Mouse (Mus musculus) limb, embryonic 14.5 days (tissue): ENCODE measurements around the gene Myd88. TPM values are rescaled to one million over a fixed set of nuclear protein-coding genes. Genes with fewer than 3 reads are reported as not detected.

Source experiments
- ATAC-seq: fragments of 200-750 bp; cut with Nextera tagmentation; 2 replicates; pipeline ENCODE4 v1.8.0; 2017; ENCODE audit warnings: low read depth, moderate number of reproducible peaks, moderate TSS enrichment; ENCODE audit not compliant: low FRiP score
- DNase-seq: peaks from one replicate; pipeline ENCODE4 v3.0.0-alpha.2; 2015; ENCODE audit warnings: low spot score
- H3K27ac ChIP-seq: fragments of 300-500 bp; sonication (generic); replicated peaks from 2 replicates; pipeline ENCODE4 v1.5.1; 2014; ENCODE audit warnings: low read depth, mild to moderate bottlenecking, low read length, moderate library complexity, mixed read lengths
- H3K27me3 ChIP-seq: fragments of 300-500 bp; sonication (generic); 2 replicates; pipeline ENCODE4 v1.6.1; 2014; ENCODE audit warnings: low read length, mixed read lengths; ENCODE audit not compliant: control insufficient read depth, insufficient read depth
- H3K36me3 ChIP-seq: fragments of 300-500 bp; sonication (generic); 2 replicates; pipeline ENCODE4 v1.6.1; 2014; ENCODE audit warnings: mild to moderate bottlenecking, low read length, moderate library complexity, mixed read lengths; ENCODE audit not compliant: control insufficient read depth, insufficient read depth
- H3K4me1 ChIP-seq: fragments of 300-500 bp; sonication (generic); 2 replicates; pipeline ENCODE4 v1.6.1; 2014; ENCODE audit warnings: antibody characterized with exemption, low read length, mixed read lengths; ENCODE audit not compliant: control insufficient read depth, insufficient read depth
- H3K4me2 ChIP-seq: fragments of 300-500 bp; sonication (generic); replicated peaks from 2 replicates; pipeline ENCODE4 v1.6.1; 2014; ENCODE audit warnings: low read depth, mild to moderate bottlenecking, low read length, moderate library complexity; ENCODE audit not compliant: severe bottlenecking
- H3K4me3 ChIP-seq: fragments of 300-500 bp; sonication (generic); replicated peaks from 2 replicates; pipeline ENCODE4 v1.5.1; 2014; ENCODE audit warnings: low read length
- H3K9ac ChIP-seq: fragments of 300-500 bp; sonication (generic); 2 replicates; pipeline ENCODE4 v1.6.1; 2014; ENCODE audit warnings: mild to moderate bottlenecking, low read depth, low read length, moderate library complexity; ENCODE audit not compliant: severe bottlenecking
- H3K9me3 ChIP-seq: fragments of 300-500 bp; sonication (generic); 2 replicates; pipeline ENCODE4 v1.6.1; 2016; ENCODE audit warnings: low read length; ENCODE audit not compliant: control insufficient read depth
- POLR2A ChIP-seq: fragments of 200-500 bp; IDR thresholded peaks from 2 replicates; pipeline ENCODE4 v1.8.0; 2012; ENCODE audit warnings: inconsistent platforms, mild to moderate bottlenecking, moderate library complexity, borderline replicate concordance; ENCODE audit not compliant: insufficient read depth, insufficient read length; ENCODE audit errors: extremely low read depth
- WGBS: fragments of 180-500 bp; shearing (Covaris S2); extraction: QIAGEN DNeasy Blood & Tissue Kit; methylation state at CpG from one replicate; pipeline ENCODE4 v1.1.7; 2014; 5-methylcytosine and 5-hydroxymethylcytosine counted together
- polyA plus RNA-seq, 2 experiments: library from polyadenylated mRNA; depleted of rRNA in 1 of 2; stranded (reverse) in 1 of 2; unstranded in 1 of 2; fragments of >200 nt; fragmentation: Nextera tagmentation in 1 of 2; extraction: Ambion mirVana in 1 of 2; gene quantifications; 2 replicates each; pipeline versions ENCODE4 v1.2.1 to v1.2.3; 2012 to 2014

Gene Myd88
- polyA plus RNA-seq, 2 experiments, result 11.5 to 23.3 TPM

- Histone ChIP-seq H3K4me2 (no peak overlapping the region), H3K36me3 (no peaks in the 10 kb centered on the region), H3K27me3 (no peaks in the 10 kb centered on the region), H3K4me1 (peaks cover 8% of the 10 kb centered on the region), H3K4me3 (no peak overlapping the region), H3K27ac (no peak overlapping the region), H3K9ac (no peak overlapping the region), H3K9me3 (no peaks in the 10 kb centered on the region)
- DNase-seq (no peak), ATAC-seq (no peak)
- TF ChIP-seq POLR2A, result no peak
- WGBS, result 60% methylated on average over 1 of the region's 1 CpGs
Measured at GRCm38 (mm10) chr9:119324130-119324529, 17.1 kb downstream of the Myd88 start.

- H3K4me3 ChIP-seq, result peak overlapping the region; percentile 96
- H3K27me3 ChIP-seq, result no peaks in the 10 kb centered on the region
- H3K4me1 ChIP-seq, result peaks cover 8% of the 10 kb centered on the region
- peak overlapping the region; percentile 96 for H3K4me2 ChIP-seq
- H3K9me3 ChIP-seq, result no peaks in the 10 kb centered on the region
- peak overlapping the region; percentile 78 for H3K9ac ChIP-seq
- H3K27ac ChIP-seq, result peak overlapping the region; percentile 91
- WGBS, result 6% methylated on average over 9 of the region's 9 CpGs
- no peaks in the 10 kb centered on the region for H3K36me3 ChIP-seq
- TF ChIP-seq POLR2A, result no peak
- no peak for ATAC-seq
- DNase-seq, result no peak
Measured at GRCm38 (mm10) chr9:119323260-119323645, 18.0 kb downstream of the Myd88 start.

GRCm38 (mm10) chr9:119322289-119323259 lies 18.6 kb downstream of the Myd88 start, which contains the start of gene Oxsr1:
Gene Oxsr1, minus strand, starts transcription at chr9:119322427.
- TF ChIP-seq POLR2A, result peak; percentile 75; the same call in 1 of the 2 replicates
- no peaks in the 10 kb centered on the region for H3K36me3 ChIP-seq
- no peaks in the 10 kb centered on the region for H3K9me3 ChIP-seq
- H3K27ac ChIP-seq, result peak within 1 kb of the TSS; percentile 91
- ATAC-seq (peak; percentile 99), DNase-seq (peak; percentile 100)
- H3K27me3 ChIP-seq, result no peaks in the 10 kb centered on the region
- peaks cover 8% of the 10 kb centered on the region for H3K4me1 ChIP-seq
- WGBS, result under 1% methylated on average over 71 of the region's 76 CpGs
- H3K4me3 ChIP-seq, result peak within 1 kb of the TSS; percentile 96
- H3K9ac ChIP-seq, result peak within 1 kb of the TSS; percentile 78
- H3K4me2 ChIP-seq, result peak within 1 kb of the TSS; percentile 96

- H3K4me3 ChIP-seq, result peak overlapping the region; percentile 96
- no peaks in the 10 kb centered on the region for H3K27me3 ChIP-seq
- peaks cover 8% of the 10 kb centered on the region for H3K4me1 ChIP-seq
- no peak for DNase-seq
- WGBS, result under 1% methylated on average over 52 of the region's 59 CpGs
- no peak for TF ChIP-seq POLR2A
- H3K36me3 ChIP-seq, result no peaks in the 10 kb centered on the region
- peak; percentile 9; the same call in 1 of the 2 replicates for ATAC-seq
- H3K27ac ChIP-seq, result peak overlapping the region; percentile 91
- H3K9ac ChIP-seq, result peak overlapping the region; percentile 78
- H3K4me2 ChIP-seq, result peak overlapping the region; percentile 96
- no peaks in the 10 kb centered on the region for H3K9me3 ChIP-seq
Measured at GRCm38 (mm10) chr9:119321392-119322229, 19.6 kb downstream of the Myd88 start.

GRCm38 (mm10) chr9:119320946-119321345 lies 20.3 kb downstream of the Myd88 start:
- peak overlapping the region; percentile 78; the same call in 1 of the 2 replicates for H3K9ac ChIP-seq
- peaks cover 8% of the 10 kb centered on the region for H3K4me1 ChIP-seq
- H3K27ac ChIP-seq, result no peak overlapping the region
- ATAC-seq (no peak), DNase-seq (no peak)
- H3K27me3 ChIP-seq, result no peaks in the 10 kb centered on the region
- 14% methylated on average over 7 of the region's 7 CpGs for WGBS
- no peaks in the 10 kb centered on the region for H3K36me3 ChIP-seq
- H3K4me2 ChIP-seq, result peak overlapping the region; percentile 96
- H3K9me3 ChIP-seq, result no peaks in the 10 kb centered on the region
- TF ChIP-seq POLR2A, result no peak
- H3K4me3 ChIP-seq, result peak overlapping the region; percentile 96
